Mouse (Mus musculus) thymus, adult 2 months (tissue): ENCODE measurements around the gene Abcb9. TPM values are rescaled to one million over a fixed set of nuclear protein-coding genes. Genes with fewer than 3 reads are reported as not detected.
A peak's percentile ranks its signal among the peaks of the same experiment; 100 is the strongest.

Experiments
- DNase-seq: peaks from one replicate; pipeline ENCODE4 v3.0.0; 2021
- H3K27ac ChIP-seq: fragments of 200-500 bp; 2 replicates; pipeline ENCODE4 v1.5.1; 2012; ENCODE audit warnings: low read length, control low read depth; ENCODE audit not compliant: control insufficient read depth, insufficient read depth
- H3K27me3 ChIP-seq: fragments of 200-500 bp; 2 replicates; pipeline ENCODE4 v1.6.1; 2012; ENCODE audit warnings: mild to moderate bottlenecking, low read length, moderate library complexity, mixed read lengths; ENCODE audit not compliant: control insufficient read depth, insufficient read depth
- H3K36me3 ChIP-seq: fragments of 200-500 bp; 2 replicates; pipeline ENCODE4 v1.6.1; 2012; ENCODE audit warnings: mild to moderate bottlenecking, low read length, moderate library complexity; ENCODE audit not compliant: control insufficient read depth, insufficient read depth
- H3K4me1 ChIP-seq: fragments of 200-500 bp; replicated peaks from 2 replicates; pipeline ENCODE4 v1.6.1; 2012; ENCODE audit warnings: low read length; ENCODE audit not compliant: control insufficient read depth, insufficient read depth
- H3K4me3 ChIP-seq: fragments of 200-500 bp; 2 replicates; pipeline ENCODE4 v1.5.1; 2012; ENCODE audit warnings: mild to moderate bottlenecking, low read length, control low read depth, moderate library complexity; ENCODE audit not compliant: control insufficient read depth, insufficient read depth
- CTCF ChIP-seq: fragments of 200-500 bp; IDR thresholded peaks from 2 replicates; pipeline ENCODE4 v1.5.1; 2012; ENCODE audit warnings: mild to moderate bottlenecking, control low read depth, low read length, moderate library complexity, borderline replicate concordance; ENCODE audit not compliant: control insufficient read depth, poor library complexity, insufficient read depth; ENCODE audit errors: extremely low read depth
- POLR2A ChIP-seq: fragments of 200-500 bp; IDR thresholded peaks from 2 replicates; pipeline ENCODE4 v1.6.1; 2012; ENCODE audit warnings: mild to moderate bottlenecking, low read length, control low read depth, moderate library complexity; ENCODE audit not compliant: control insufficient read depth, poor library complexity, insufficient read depth; ENCODE audit errors: extremely low read depth
- WGBS: fragments of 180-500 bp; shearing (Covaris S2); methylation state at CpG from one replicate; pipeline ENCODE4 v1.1.7; 2018; 5-methylcytosine and 5-hydroxymethylcytosine counted together
- polyA plus RNA-seq: library from polyadenylated mRNA; depleted of rRNA; stranded (reverse); fragments of >200 nt; gene quantifications from 2 replicates; pipeline ENCODE4 v1.2.3, GENCODE M21; 2012

Abcb9 gene
- polyA plus RNA-seq, 1 experiment: 48.2 TPM

DNA sequence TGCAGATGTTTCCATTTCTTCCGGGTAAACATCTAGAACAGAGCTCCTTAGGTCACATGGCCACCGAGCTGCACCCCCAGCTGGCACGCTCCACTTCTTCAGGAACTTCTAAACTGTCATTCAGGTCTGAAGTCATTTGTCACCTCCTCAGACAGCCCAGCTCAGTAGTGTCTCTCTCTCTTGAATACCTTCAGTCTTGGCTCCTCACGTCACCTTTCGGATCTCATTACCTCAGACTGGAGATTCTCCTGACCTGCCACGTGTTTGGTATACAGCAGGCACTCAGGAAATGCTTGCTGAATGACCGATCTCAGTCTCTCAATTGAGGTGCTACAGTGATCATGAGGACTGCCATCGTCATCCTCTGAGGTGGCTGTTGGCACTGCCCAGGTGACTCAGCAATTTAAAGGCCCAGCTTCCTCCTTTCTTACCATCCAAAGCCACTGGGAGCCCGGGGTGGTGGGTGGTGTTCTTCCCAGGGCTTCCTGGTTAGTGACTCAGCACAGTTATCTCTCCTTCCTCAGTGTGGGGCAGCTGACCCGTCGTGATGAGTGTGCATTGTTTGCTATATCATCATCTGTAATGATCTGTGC lies 43.6 kb downstream of the Abcb9 start:
- no peak for TF ChIP-seq POLR2A
- no peak for TF ChIP-seq CTCF
- Histone ChIP-seq H3K36me3 (no peaks in the 10 kb centered on the region), H3K4me3 (no peak overlapping the region), H3K27me3 (no peaks in the 10 kb centered on the region), H3K27ac (peak overlapping the region; percentile 70), H3K4me1 (peaks cover 25% of the 10 kb centered on the region)
- WGBS: 8% methylated on average over 11 of the region's 11 CpGs
- peak; percentile 47 for DNase-seq

DNA sequence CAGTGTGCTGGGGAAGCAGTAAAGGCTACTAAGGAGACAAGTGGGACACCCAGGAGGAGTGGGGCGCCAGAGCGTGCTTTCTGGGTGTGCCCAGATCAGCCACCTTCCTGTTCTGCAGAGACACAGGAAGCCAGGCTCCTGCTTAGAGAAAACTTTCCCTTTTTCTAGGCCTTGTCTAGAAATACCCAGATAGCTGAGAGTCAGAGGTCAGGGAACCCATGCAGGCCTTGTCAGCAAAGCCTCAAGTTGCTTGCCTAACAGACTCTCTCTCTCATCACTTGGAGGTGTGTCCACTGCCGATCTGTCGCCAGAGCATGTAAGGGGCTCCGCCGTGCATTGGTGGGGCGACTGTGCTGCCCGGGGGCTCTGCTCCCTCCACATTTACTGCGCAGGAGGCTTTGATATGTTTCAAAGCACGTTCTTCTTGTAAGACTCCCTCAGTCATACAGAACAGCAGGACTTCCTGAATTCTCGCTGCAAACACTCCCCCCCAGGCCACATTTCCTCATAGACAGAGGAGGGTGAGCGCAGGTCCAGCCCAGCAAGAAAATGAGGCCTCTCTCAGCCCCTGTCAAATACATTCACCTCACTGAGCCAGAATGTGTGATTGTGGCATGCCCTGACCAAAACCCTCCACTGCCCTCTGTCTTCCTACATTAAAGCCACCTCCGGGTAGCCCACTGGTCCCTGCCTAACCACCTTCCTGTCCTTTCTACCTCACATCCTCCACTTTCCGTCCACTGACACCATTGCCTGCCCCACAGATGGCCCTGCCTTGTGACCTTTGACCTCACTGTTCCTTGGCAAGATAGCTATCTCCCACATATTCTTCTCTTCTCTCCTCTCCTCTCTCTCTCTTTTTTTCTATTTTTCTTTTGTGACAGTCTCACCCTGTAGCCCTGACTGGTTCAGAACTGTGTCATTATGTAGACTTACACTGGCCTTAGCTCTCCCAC lies 45.2 kb downstream of the Abcb9 start:
- WGBS: 22% methylated on average over 14 of the region's 14 CpGs
- DNase-seq: peak; percentile 64
- Histone ChIP-seq H3K27me3 (no peaks in the 10 kb centered on the region), H3K27ac (peak overlapping the region; percentile 95), H3K4me1 (peaks cover 29% of the 10 kb centered on the region), H3K36me3 (no peaks in the 10 kb centered on the region), H3K4me3 (peak overlapping the region; percentile 10; the same call in 1 of the 2 replicates)
- TF ChIP-seq POLR2A (0 out of 2 replicates have a peak, but pooled peaks have one; percentile 8), CTCF (no peak)

DNA sequence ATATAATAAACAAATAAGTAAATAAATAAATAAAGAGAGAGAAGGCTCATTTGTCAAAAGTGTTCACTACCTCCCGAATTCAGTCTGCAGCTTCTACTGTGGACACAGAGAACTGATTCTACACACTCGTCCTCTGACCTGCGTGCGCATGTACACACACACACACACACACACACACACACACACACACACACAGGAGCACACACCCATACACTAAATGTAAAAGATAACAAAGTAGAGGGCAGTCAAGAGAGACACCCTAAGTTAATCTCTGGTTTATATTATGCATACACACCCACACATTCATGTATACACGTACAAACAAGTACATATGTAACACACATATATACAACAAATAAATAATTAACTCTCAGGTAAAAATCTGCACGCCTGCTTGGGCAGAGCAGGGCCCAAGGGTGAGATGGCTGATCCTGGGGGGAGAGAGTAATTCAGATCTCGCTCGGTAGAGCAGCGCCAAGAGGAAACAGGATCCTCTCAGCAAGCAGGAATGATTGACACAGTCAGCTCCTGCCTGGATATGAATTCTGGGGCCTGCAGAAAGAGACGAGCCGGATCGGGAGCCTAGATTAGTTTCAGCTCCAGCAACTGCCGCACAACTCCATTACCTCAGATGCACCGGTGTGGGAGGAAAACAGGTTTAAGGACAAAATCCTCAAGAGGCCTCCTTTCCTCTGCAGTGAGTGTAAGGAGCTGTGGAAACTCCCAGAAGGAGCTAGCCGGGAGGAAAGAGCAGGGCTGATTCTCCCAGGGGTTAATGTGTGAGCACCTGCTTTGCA lies 46.2 kb downstream of the Abcb9 start:
- TF ChIP-seq CTCF (no peak), POLR2A (no peak)
- Histone ChIP-seq H3K36me3 (no peaks in the 10 kb centered on the region), H3K4me3 (no peak overlapping the region), H3K27ac (peak overlapping the region; percentile 95), H3K4me1 (peaks cover 29% of the 10 kb centered on the region), H3K27me3 (no peaks in the 10 kb centered on the region)
- 89% methylated on average over 15 of the region's 15 CpGs for WGBS
- DNase-seq: no peak

DNA sequence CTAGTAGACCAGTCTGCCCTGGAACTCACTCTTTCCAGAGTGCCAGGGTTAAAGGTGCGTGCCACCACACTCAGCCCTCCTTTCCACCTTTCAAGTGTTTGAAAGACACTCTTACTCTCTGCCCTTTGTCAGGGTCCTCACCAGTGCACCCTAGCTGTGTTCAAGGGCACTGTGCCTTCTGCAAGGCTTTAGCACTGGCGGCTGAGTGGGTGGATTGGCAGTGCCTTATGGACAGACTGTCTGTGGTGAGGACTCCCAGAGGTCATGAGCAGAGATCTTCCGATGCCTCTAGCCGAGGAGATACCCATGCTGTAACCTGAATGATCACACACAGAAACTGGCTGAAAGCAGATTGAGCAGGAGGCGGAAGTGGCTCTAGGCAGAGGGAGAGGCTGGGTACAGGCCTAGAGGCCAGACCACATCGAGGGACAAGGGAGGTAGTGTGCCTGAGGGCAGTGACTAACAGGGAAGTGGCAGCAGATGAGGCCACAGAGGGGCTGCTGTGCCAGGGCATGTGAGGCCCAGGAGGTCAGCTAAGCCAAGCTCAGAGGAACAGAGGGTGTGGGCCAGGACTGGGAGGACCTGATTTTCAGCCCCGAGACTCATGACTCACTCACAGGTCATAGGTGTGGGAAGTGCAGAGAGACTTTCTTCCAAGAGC lies 48.7 kb downstream of the Abcb9 start:
- Histone ChIP-seq H3K4me1 (peaks cover 23% of the 10 kb centered on the region), H3K4me3 (no peak overlapping the region)

DNA sequence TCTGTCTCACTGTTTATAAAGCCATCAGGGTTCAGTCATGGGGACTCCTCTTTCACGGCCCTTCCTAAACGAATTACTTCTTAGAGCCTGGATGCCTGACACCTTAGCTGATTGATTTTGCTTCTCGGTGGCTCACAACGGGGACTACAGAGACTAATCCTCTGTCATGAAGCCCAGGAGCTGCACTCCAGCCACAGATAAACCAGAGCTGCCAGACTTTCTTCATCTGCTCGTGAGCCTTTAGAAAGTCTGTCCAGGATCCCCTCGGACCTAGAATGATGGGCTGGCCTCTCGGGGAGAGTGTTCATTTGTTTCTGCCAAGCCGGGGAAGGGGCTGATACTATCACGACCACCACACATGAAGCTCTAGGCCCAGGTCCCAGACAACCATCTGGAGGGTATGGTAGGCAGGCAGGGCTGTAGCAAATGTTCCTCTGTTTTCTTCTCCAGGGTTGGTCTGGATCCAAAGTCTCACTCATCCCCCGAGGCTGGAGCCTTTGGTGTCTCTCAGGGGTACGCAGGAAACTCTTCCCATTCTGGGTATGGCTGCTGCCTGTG lies 50.1 kb downstream of the Abcb9 start:
- H3K36me3 ChIP-seq: no peaks in the 10 kb centered on the region
- no peak overlapping the region for H3K4me3 ChIP-seq
- peaks cover 17% of the 10 kb centered on the region for H3K4me1 ChIP-seq
- H3K27me3 ChIP-seq: no peaks in the 10 kb centered on the region
- H3K27ac ChIP-seq: no peak overlapping the region
- DNase-seq: no peak
- 90% methylated on average over 11 of the region's 11 CpGs for WGBS
- TF ChIP-seq POLR2A: no peak

More for the DNA sequence above, 48.7 kb downstream of the Abcb9 start:
- Histone ChIP-seq H3K27me3 (no peaks in the 10 kb centered on the region), H3K36me3 (no peaks in the 10 kb centered on the region), H3K27ac (no peak overlapping the region)
- WGBS: 72% methylated on average over 7 of the region's 7 CpGs
- TF ChIP-seq CTCF (no peak), POLR2A (no peak)
- no peak for DNase-seq
